Mouse (Mus musculus) embryonic stem cell, embryonic (primary cell): Measurements from ENCODE around the gene Atf3.

Source experiments
- CTCF ChIA-PET, 4 experiments: fragments of 300-600 bp in 2 of 4; fragments of 350-600 bp in 2 of 4; sonication (Branson Sonifier 250); formaldehyde crosslinking; loops; one replicate each; lab custom pipeline; 2022; ENCODE audit warnings: inconsistent platforms in 2 of 4; lab: Charles Lee
- POLR2A ChIA-PET, 4 experiments: fragments of 300-600 bp in 2 of 4; fragments of 350-600 bp in 2 of 4; sonication (Branson Sonifier 250); formaldehyde crosslinking; loops; one replicate each; lab custom pipeline; 2022; ENCODE audit warnings: antibody characterized with exemption in 4 of 4, inconsistent platforms in 1 of 4; lab: Charles Lee

Atf3 gene

DNA sequence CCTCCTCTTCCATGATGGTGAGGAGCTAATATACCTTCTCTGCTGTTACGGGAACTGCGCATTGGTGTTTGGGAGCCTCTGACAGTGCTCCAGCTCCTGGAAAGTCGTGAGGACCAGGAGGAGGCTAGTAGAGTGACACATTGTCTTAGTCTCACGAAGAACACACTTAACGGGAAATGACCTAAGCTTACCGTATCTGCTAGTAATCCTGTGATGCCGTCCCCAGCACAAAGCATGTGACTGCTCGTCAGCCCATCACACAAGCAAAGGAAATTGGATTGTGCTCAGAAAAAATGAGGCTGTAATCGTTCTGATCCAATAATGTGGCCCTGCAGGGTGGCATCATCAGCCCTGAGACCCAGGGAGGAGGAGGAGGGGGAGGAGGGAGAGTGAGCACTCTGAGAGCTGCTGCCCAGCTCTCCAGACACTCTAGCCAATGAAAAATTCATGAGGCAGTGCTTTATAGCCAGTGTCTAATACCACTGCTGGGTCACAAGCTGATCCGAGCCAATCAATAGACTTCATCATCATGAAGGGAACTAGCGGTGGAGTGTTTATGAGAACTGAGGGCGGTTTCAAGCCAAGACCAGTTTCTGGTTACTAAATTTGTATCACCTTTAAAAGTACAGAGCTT lies 24.3 kb upstream of the Atf3 start:
- ChIA-PET CTCF (interaction anchor here in 1 of 4 experiments (1.5 kb wide), 1 partner anchor 47 kb away, joined by 4 read pairs; no protein-coding TSS in a partner anchor), POLR2A (interaction anchor here in 3 of 4 experiments (0.6 to 2.0 kb wide), 6 partner anchors 9 to 216 kb away, joined by 3 to 8 read pairs (median 3); partner anchors contain the start of gene Flvcr1 (in 1 of the 3))

DNA sequence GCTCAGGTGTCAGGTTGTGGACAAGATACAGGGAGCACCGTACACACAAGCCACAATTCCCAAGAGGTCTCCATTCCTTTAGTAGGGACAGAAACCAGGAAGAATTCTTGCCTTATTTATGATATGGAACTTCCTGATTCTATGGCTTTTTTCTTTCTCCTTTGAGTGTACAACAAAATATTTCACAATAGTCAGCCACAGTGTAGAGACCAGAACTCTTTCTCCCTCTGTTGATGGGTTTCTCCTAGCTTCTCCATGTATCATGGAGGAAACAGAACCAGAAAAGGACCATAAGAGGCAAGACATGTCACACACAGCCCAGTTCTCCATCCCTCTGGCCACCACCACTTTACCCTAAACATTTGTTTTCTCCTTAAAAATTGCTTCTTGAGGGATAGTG lies 23.7 kb upstream of the Atf3 start:
- POLR2A ChIA-PET = interaction anchor here in 2 of 4 experiments (0.8 to 2.0 kb wide), 4 partner anchors 10 to 216 kb away, joined by 3 to 8 read pairs (median 3); partner anchors contain the start of gene Flvcr1 (in 1 of the 2)
- CTCF ChIA-PET = interaction anchor here in 2 of 4 experiments (0.6 to 1.5 kb wide), 2 partner anchors 47 to 71 kb away, joined by 4 to 10 read pairs; no protein-coding TSS in a partner anchor

DNA sequence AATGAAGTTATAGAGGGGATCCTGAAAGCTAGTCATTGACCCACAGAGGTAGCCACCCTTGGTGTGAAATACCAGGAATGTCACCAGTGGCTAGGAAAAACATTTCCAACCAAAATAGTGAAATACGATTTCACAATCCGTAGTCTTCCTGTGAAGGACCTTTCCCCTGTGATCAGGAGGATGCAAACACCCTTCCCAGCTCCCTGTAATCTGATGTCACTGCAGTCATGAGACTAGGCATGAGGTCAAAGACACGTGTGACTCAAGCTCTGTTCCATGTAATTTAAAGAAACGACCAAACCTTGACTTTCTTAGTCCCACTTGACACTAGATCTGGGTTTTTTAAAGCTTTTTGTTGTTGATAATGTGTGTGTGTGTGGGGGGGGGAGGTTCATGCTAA lies 21.8 kb upstream of the Atf3 start:
- ChIA-PET CTCF (interaction anchor here in 2 of 4 experiments (0.6 kb wide), 3 partner anchors 57 to 405 kb away, joined by 3 to 10 read pairs (median 3); no protein-coding TSS in a partner anchor), POLR2A (interaction anchor here in 3 of 4 experiments (0.7 to 1.5 kb wide), 7 partner anchors 11 to 547 kb away, joined by 3 to 5 read pairs (median 3); no protein-coding TSS in a partner anchor)

DNA sequence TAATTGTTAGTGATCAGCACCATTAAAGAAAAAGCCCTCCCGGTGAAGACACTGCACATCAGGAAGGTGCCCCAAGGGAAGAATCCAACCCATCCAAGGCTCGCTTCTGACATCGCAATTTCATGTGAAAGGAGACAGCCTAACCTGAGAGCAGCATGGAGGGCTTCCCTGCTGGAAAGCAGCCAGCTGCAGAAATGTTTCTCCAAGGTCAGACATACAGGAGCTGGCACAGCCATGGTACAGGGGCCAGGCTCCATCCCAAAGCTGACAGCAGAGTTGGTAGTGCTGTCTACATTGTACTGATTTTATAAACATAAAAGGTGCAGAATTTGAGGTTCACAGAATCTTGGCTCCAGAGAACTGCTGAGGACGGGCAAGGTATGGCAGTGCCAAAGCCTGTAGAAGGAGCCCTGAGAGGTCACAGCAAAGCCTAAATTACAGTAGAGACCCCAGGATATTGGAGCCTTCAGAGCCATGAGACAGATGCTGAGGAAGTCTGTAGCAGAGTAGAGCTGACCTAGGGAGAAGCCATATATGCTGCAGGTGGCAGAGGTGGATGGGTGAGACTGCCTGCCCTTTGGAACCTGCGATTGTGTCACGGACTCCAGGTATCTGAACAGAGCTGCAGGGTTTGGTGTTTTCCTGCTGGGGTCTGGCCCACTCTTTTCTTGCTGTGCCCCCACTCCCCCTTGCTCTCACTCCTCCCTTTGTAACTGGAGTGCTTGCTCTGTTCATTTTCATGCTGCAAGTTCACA lies 18.1 kb upstream of the Atf3 start:
- ChIA-PET POLR2A (no interaction called here), CTCF (interaction anchor here in 1 of 4 experiments (0.6 kb wide), 1 partner anchor 154 kb away, joined by 5 read pairs; no protein-coding TSS in a partner anchor)

DNA sequence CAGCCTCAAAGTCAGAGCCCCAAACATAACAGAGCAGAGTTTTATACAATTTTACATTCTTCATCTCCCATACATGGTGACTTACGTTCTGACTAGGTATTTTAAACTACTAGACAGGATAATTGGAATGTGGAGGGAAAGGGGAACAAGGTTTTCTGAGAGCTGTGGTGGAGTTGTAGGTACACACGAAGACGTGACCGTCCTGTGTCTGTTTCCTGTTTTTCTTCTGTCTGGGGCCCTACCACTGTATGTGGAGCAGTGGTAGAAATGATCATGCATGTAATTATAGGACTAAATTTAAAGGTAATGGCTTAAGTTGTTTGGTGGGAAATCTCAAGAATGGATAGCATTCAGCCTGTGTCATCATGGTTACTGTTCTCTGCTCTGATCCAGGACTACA lies 17.0 kb upstream of the Atf3 start:
- CTCF ChIA-PET = no interaction called here
- POLR2A ChIA-PET = interaction anchor here in 1 of 4 experiments (0.6 kb wide), 1 partner anchor 143 kb away, joined by 6 read pairs; no protein-coding TSS in a partner anchor

DNA sequence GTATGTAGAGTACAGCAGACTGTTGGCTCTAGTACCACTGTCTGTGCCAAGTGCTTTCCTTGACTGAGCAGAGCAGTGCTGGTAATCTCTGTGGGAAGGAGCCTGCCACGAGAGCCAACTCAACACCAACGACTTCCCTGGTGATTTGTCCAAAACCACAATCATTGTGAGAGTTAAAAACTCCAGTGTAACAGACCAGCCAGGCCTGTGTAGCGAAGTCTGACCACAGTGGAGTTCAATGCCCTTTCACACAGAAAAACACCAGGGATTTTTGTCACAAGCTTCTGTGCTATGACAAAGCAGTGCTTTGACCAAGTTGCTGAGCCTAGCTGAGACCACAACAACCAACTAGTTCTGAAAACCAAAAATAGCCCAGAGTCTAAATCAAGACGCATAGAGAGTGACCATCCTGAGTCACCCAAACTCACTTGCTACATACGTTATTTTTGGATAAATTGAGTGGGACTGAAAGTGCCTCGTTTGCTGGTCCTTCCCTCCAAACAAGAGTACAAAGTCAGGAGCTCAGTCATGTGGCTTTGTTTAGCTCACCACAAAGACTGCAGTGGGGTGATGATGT lies 12.6 kb upstream of the Atf3 start:
- POLR2A ChIA-PET = interaction anchor here in 1 of 4 experiments (1.2 kb wide), 1 partner anchor 47 kb away, joined by 5 read pairs; no protein-coding TSS in a partner anchor

DNA sequence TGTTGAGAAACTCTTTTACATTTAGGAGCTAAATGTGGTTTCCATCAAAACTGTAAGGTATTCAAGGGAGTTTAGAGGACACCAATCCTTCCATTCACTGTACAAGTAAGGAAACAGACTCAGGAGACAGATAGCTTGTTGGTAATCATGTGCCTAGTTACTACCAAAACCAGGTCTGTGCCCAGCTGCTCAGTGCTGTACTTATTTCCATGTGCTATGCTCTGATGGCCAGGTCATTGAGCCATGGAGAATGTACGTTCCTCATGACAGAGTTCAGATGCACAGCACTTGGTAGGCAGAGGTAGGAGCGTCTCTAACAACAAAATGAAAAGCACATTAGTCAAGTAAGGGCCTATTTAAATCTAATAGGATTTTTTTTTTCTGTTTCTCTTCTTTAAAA lies 8.7 kb upstream of the Atf3 start:
- CTCF ChIA-PET = interaction anchor here in 1 of 4 experiments (0.7 kb wide), 1 partner anchor 52 kb away, joined by 8 read pairs; no protein-coding TSS in a partner anchor
- POLR2A ChIA-PET = interaction anchor here in 2 of 4 experiments (0.6 to 4.1 kb wide), 4 partner anchors 21 to 210 kb away, joined by 5 to 25 read pairs (median 6); partner anchors contain the start of gene Flvcr1 (in 1 of the 2)

More for the DNA sequence above, 12.6 kb upstream of the Atf3 start:
- CTCF ChIA-PET = no interaction called here

DNA sequence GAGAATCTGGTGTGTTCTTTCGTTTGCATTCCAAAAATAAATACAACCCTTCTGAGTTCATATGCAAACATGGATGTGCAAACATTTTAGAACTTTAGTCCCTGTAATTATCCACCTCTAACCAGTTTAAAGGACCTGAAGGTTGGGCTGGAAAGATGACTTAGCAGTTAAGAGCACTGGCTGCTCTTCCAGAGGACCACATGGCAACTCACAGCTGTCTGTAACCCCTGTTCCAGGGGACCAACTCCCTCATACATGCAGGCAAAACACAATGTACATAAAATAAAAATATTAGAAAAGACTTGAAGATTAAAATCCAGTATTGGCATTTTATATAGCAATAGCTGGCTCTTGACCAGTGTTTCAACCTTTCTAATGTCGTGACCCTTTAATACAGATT lies 7.9 kb upstream of the Atf3 start:
- POLR2A ChIA-PET = interaction anchor here in 2 of 4 experiments (1.1 to 4.1 kb wide), 7 partner anchors 14 to 172 kb away, joined by 3 to 42 read pairs (median 12); no protein-coding TSS in a partner anchor
- CTCF ChIA-PET = interaction anchor here in 1 of 4 experiments (0.6 to 0.7 kb wide), 3 partner anchors 27 to 1661 kb away, joined by 3 to 11 read pairs (median 4); no protein-coding TSS in a partner anchor

DNA sequence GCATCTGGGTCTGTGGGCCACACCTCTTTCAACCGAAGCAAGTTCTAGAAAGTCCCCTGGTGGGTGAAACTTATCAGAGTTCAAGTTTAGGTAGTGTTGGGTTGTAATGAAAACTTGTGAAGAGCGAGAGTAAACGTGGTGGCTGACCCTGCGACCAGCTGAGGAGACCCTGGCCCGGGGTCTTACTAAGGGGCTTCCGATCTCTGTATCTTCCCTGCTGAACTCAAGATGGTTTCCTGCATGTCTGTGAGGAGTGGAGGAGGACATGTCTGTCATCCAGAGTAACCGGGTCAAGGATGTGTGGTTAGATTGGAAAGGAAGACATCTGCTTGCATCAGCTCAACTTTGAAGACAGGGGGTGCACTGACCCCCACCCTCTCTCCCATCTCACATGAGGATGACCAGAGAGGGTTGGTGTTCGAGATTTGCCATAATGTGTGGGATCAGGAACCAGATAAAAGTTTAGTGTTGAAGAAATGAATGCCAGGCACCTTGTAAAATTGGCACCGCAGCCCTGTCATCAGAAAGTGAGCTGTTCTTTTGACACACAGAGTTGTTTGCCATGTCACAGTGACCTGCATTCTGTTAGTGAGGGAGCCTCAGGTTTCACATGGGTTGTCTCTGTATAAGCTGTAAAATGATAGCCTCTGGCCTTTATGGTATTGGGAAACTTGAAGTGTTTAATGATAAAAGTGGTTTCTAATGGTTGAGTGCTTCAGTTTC lies 7.3 kb upstream of the Atf3 start:
- ChIA-PET CTCF (interaction anchor here in 3 of 4 experiments (0.6 to 1.6 kb wide), 4 partner anchors 10 to 101 kb away, joined by 3 to 4 read pairs (median 4); no protein-coding TSS in a partner anchor), POLR2A (interaction anchor here in 3 of 4 experiments (0.6 to 4.1 kb wide), 21 partner anchors 9 to 199 kb away, joined by 3 to 42 read pairs (median 4); partner anchors contain the start of gene Flvcr1 (in 2 of the 3))

DNA sequence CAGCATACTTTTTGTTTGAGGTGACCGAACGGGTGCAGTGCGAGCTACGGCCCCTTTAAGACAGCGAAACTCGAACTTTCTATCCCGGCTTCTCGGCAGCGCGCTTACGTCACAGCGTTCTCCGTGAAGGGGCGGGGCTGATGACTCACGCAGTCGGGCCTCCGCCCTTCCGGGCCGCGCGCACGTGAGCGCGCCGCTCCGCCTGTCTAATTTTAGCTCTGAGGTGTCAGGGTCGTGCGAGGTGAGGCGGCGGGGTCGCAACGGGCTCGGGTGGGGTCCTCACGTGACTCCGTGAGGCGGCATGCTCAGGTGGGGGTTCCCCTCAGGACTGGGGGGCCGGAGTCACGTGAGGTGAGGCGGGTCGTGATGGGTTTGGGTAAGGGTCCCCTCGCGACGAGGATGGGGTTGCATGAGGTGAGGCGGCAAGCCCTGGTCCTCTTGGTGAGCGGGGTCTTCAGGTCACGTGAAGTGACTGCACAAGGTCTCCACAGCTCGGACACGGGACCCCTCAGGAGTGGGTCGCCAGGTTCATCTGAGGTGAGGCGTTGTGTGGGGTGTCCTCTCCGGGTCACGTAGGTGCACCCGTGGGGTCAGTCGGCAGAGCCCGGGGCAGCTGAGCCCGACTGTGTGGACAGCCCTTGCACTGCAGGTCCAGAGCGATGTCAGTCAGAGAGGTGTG lies 6.6 kb upstream of the Atf3 start:
- ChIA-PET CTCF (interaction anchor here in 2 of 4 experiments (0.7 to 1.6 kb wide), 6 partner anchors 9 to 100 kb away, joined by 3 to 4 read pairs (median 3); no protein-coding TSS in a partner anchor), POLR2A (interaction anchor here in 3 of 4 experiments (0.5 to 4.1 kb wide), 33 partner anchors 9 to 1309 kb away, joined by 3 to 42 read pairs (median 4); partner anchors contain the start of gene Flvcr1 (in 2 of the 3))

DNA sequence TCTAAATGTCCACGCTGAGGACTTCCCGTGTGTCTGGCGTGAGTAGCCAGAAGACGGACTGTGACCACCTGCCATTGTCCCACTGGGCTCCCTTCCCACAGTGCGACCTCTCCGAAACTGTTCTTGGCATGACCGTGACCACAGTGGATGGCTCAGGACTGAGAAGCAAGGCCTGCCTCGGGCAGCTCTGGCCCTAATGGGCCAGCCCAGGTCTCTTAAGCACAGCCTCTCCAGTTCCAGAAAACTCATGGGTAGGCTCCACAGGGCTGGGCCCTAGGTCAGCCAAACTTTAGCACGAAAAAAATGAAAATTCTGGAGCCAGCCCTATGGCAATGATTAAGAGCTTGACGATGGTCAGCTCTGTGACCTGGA lies 6.1 kb upstream of the Atf3 start:
- ChIA-PET CTCF (interaction anchor here in 2 of 4 experiments (0.8 to 1.6 kb wide), 5 partner anchors 9 to 82 kb away, joined by 3 to 4 read pairs (median 3); no protein-coding TSS in a partner anchor), POLR2A (interaction anchor here in 3 of 4 experiments (0.5 to 4.1 kb wide), 32 partner anchors 8 to 1308 kb away, joined by 3 to 42 read pairs (median 4); partner anchors contain the start of gene Flvcr1 (in 2 of the 3))

DNA sequence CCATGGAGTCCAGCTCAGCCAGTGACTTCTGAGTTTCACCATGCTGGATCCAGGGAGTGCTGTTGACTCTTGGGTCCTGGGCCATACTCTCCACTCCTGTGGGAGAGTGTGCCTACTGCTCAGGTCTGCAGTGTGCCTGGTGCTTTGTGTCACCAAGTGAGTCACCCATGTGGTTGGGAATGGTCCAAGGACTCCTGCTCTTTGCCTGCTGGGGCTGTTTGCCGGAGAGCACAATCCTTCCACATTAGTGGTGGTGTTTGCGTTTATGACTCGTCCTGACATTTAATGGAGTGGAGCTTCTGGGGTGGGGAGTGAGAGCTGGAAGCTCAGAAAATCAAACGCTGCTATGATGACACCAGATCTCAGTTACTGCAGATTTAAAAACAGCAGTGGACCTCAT lies 4.2 kb upstream of the Atf3 start:
- ChIA-PET POLR2A (interaction anchor here in 3 of 4 experiments (1.2 to 1.7 kb wide), 3 partner anchors 39 to 176 kb away, joined by 3 to 7 read pairs (median 3); no protein-coding TSS in a partner anchor), CTCF (interaction anchor here in 1 of 4 experiments (1.0 kb wide), 1 partner anchor 67 kb away, joined by 3 read pairs; no protein-coding TSS in a partner anchor)

DNA sequence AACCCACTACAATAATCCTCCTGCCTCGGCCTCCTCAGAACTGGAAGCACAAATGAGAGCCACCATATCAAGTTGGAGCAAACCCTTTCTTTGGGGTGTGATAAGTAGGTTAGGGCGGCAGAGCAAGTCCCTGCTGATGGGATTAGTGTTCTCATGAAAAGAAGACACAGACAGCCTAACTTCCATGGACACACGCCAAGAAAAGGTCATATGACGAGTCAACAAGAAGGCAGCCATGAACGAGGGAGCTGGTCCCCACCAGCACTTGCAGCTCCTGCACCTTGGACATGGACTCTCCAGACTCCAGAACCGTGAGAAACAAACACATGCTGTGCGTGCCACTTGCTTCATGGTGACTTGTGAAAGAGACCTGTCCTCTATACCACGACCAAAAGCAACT lies 2.7 kb upstream of the Atf3 start:
- CTCF ChIA-PET = no interaction called here
- POLR2A ChIA-PET = interaction anchor here in 2 of 4 experiments (0.7 to 1.7 kb wide), 2 partner anchors 37 to 177 kb away, joined by 4 to 7 read pairs; no protein-coding TSS in a partner anchor

DNA sequence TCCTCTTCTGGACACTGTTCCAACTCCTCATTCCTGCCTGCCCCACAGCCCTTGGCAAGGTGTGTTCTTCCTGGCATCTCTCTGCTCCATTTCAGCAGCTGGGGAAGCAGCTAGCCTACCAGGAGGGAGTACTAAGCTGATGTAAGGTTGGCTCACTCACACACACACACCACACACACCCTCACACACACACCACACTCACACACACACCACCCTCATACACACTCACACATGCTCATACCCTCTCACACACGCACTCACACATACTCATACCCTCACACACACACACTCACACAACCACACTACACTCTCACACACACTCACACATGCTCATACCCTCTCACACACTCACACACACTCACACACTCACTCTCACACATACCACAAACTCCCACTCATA lies 1.9 kb upstream of the Atf3 start:
- ChIA-PET CTCF (no interaction called here), POLR2A (no interaction called here)

DNA sequence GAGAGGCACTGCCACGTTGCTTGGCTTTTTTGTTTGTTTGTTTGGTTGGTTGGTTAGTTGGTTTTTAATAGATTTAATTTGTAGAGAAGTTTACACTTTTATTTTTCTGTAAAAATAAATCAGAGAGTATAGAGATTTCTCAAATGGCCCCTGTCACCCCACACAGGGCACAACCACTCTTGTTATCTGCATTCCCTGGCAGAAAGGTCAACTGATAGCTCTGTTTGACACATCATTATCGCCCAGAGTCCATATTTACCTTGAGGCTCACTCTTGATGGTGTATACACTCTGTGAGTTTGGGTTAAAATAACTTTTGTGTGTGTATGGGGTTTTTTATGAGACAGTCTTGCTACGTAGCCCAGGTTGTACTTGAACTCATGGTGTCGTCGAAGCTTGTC lies 744 bp upstream of the Atf3 start:
- POLR2A ChIA-PET = interaction anchor here in 2 of 4 experiments (1.2 kb wide), 3 partner anchors 16 to 192 kb away, joined by 3 read pairs; partner anchors contain the start of gene Flvcr1 (in 1 of the 2)
- CTCF ChIA-PET = no interaction called here
